Mouse (Mus musculus) CH12.LX (cell line): ENCODE data around the gene Muc4. TPM values are rescaled to one million over a fixed set of nuclear protein-coding genes. Genes with fewer than 3 reads are reported as not detected.

Source experiments
- DNase-seq: peaks from one replicate; pipeline ENCODE4 v3.0.0-alpha.2; 2013; ENCODE audit errors: extremely low read depth
- H3K27ac ChIP-seq: 2 replicates; pipeline ENCODE4 v1.5.1; 2012; ENCODE audit warnings: low read depth, mild to moderate bottlenecking, control low read depth, moderate library complexity; ENCODE audit not compliant: insufficient read depth
- H3K27me3 ChIP-seq: replicated peaks from 2 replicates; pipeline ENCODE3; 2012; ENCODE audit warnings: inconsistent platforms
- H3K36me3 ChIP-seq, 2 experiments: replicated peaks in 1 of 2; 2 replicates each; pipeline versions ENCODE3 to v1.6.1; 2012; ENCODE audit warnings: inconsistent platforms in 1 of 2, low read length in 1 of 2, mild to moderate bottlenecking in 1 of 2, mixed read lengths in 1 of 2, moderate library complexity in 1 of 2; ENCODE audit not compliant: control insufficient read depth in 1 of 2, insufficient read depth in 1 of 2
- H3K4me1 ChIP-seq, 2 experiments: 2 replicates each; pipeline ENCODE4 v1.6.1; 2012; ENCODE audit warnings: inconsistent platforms in 1 of 2, moderate library complexity in 1 of 2; ENCODE audit not compliant: insufficient read depth in 2 of 2, control insufficient read depth in 1 of 2
- H3K4me2 ChIP-seq: 2 replicates; pipeline ENCODE4 v1.6.1; 2012; ENCODE audit warnings: low read depth, mild to moderate bottlenecking, control low read depth; ENCODE audit not compliant: poor library complexity, insufficient read depth, severe bottlenecking
- H3K4me3 ChIP-seq, 3 experiments: fragments of 150-350 bp in 1 of 3; sonication (generic) in 1 of 3; replicated peaks in 1 of 3; 2 replicates each; pipeline versions ENCODE3 to v1.5.1; 2011 to 2012; ENCODE audit warnings: low read depth in 2 of 3, low read length in 2 of 3, mild to moderate bottlenecking in 2 of 3, moderate library complexity in 2 of 3, control low read depth in 1 of 3, improper control_type of control experiment in 1 of 3, inconsistent platforms in 1 of 3, mixed read lengths in 1 of 3; ENCODE audit not compliant: poor library complexity in 1 of 3
- H3K79me2 ChIP-seq: replicated peaks from 2 replicates; pipeline ENCODE4 v1.6.1; 2012; ENCODE audit warnings: mild to moderate bottlenecking, moderate library complexity; ENCODE audit not compliant: control insufficient read depth, poor library complexity, insufficient read depth, severe bottlenecking; ENCODE audit errors: extremely low read depth
- H3K9ac ChIP-seq: 2 replicates; pipeline ENCODE4 v1.6.1; 2012; ENCODE audit warnings: low read depth, mild to moderate bottlenecking, control low read depth, moderate library complexity; ENCODE audit not compliant: insufficient read depth
- H3K9me3 ChIP-seq: replicated peaks from 2 replicates; pipeline ENCODE3; 2012; ENCODE audit warnings: low read length, inconsistent platforms, mixed read lengths
- BHLHE40 ChIP-seq: IDR thresholded peaks from 2 replicates; pipeline ENCODE4 v1.6.1; 2011; ENCODE audit warnings: mild to moderate bottlenecking, low read depth, low read length, improper control_type of control experiment
- CHD1 ChIP-seq: IDR thresholded peaks from 2 replicates; pipeline ENCODE4 v1.6.1; 2012; ENCODE audit warnings: low read depth, low read length, improper control_type of control experiment, inconsistent platforms
- CHD2 ChIP-seq: IDR thresholded peaks from 2 replicates; pipeline ENCODE4 v1.6.1; 2011; ENCODE audit warnings: low read length, improper control_type of control experiment
- CTCF ChIP-seq, 2 experiments: IDR thresholded peaks in 1 of 2; conservative IDR thresholded peaks in 1 of 2; 2 replicates each; pipeline ENCODE4 v1.5.1; 2011 to 2012; ENCODE audit warnings: low read depth in 2 of 2, low read length in 2 of 2, improper control_type of control experiment in 1 of 2, inconsistent platforms in 1 of 2, mild to moderate bottlenecking in 1 of 2, moderate library complexity in 1 of 2
- EP300 ChIP-seq: IDR thresholded peaks from 2 replicates; pipeline ENCODE4 v1.6.1; 2011; ENCODE audit warnings: low read length, improper control_type of control experiment
- ETS1 ChIP-seq: conservative IDR thresholded peaks from 2 replicates; pipeline ENCODE4 v1.6.1; 2012; ENCODE audit warnings: low read depth, mild to moderate bottlenecking, inconsistent platforms, low read length, improper control_type of control experiment, moderate library complexity
- HCFC1 ChIP-seq: IDR thresholded peaks from 2 replicates; pipeline ENCODE4 v1.6.1; 2012; ENCODE audit warnings: low read depth, mild to moderate bottlenecking, inconsistent platforms, low read length, improper control_type of control experiment
- IRF4 ChIP-seq: IDR thresholded peaks from 2 replicates; pipeline ENCODE4 v1.6.1; 2014; ENCODE audit warnings: low read depth, mild to moderate bottlenecking, inconsistent platforms, low read length, improper control_type of control experiment
- JUN ChIP-seq: IDR thresholded peaks from 2 replicates; pipeline ENCODE4 v1.6.1; 2011; ENCODE audit warnings: low read depth, mild to moderate bottlenecking, low read length, improper control_type of control experiment, moderate library complexity; ENCODE audit not compliant: insufficient read depth
- KAT2A ChIP-seq: IDR thresholded peaks from 2 replicates; pipeline ENCODE4 v1.6.1; 2012; ENCODE audit warnings: low read length, improper control_type of control experiment, inconsistent platforms; ENCODE audit not compliant: insufficient replicate concordance
- MAFK ChIP-seq: IDR thresholded peaks from 2 replicates; pipeline ENCODE4 v1.6.1; 2011; ENCODE audit warnings: low read length, improper control_type of control experiment; ENCODE audit not compliant: insufficient replicate concordance
- MAX ChIP-seq: IDR thresholded peaks from 2 replicates; pipeline ENCODE4 v1.6.1; 2011; ENCODE audit warnings: low read length, improper control_type of control experiment
- MEF2A ChIP-seq: IDR thresholded peaks from 2 replicates; pipeline ENCODE4 v1.6.1; 2014; ENCODE audit warnings: low read depth, mild to moderate bottlenecking, inconsistent platforms, low read length, improper control_type of control experiment, borderline replicate concordance
- MXI1 ChIP-seq: IDR thresholded peaks from 2 replicates; pipeline ENCODE4 v1.6.1; 2011; ENCODE audit warnings: mild to moderate bottlenecking, low read depth, low read length, improper control_type of control experiment
- MYC ChIP-seq: IDR thresholded peaks from 2 replicates; pipeline ENCODE4 v1.6.1; 2011; ENCODE audit warnings: low read depth, mild to moderate bottlenecking, improper control_type of control experiment, low read length
- RAD21 ChIP-seq: IDR thresholded peaks from 2 replicates; pipeline ENCODE4 v1.6.1; 2011; ENCODE audit warnings: low read depth, mild to moderate bottlenecking, low read length, improper control_type of control experiment, moderate library complexity
- RCOR1 ChIP-seq: conservative IDR thresholded peaks from 2 replicates; pipeline ENCODE4 v1.6.1; 2012; ENCODE audit warnings: low read depth, mild to moderate bottlenecking, inconsistent platforms, low read length, improper control_type of control experiment
- SIN3A ChIP-seq: IDR thresholded peaks from 2 replicates; pipeline ENCODE4 v1.6.1; 2012; ENCODE audit warnings: low read length, improper control_type of control experiment, inconsistent platforms
- SMC3 ChIP-seq: IDR thresholded peaks from 2 replicates; pipeline ENCODE4 v1.6.1; 2011; ENCODE audit warnings: low read depth, low read length, improper control_type of control experiment
- TBP ChIP-seq: conservative IDR thresholded peaks from 2 replicates; pipeline ENCODE4 v1.6.1; 2011; ENCODE audit warnings: low read depth, low read length, improper control_type of control experiment
- TCF12 ChIP-seq: IDR thresholded peaks from 2 replicates; pipeline ENCODE4 v1.6.1; 2014; ENCODE audit warnings: low read depth, mild to moderate bottlenecking, inconsistent platforms, low read length, improper control_type of control experiment
- USF1 ChIP-seq: IDR thresholded peaks from 2 replicates; pipeline ENCODE4 v1.6.1; 2014; ENCODE audit warnings: low read depth, mild to moderate bottlenecking, inconsistent platforms, low read length, improper control_type of control experiment
- USF2 ChIP-seq: conservative IDR thresholded peaks from 2 replicates; pipeline ENCODE4 v1.6.1; 2011; ENCODE audit warnings: low read depth, low read length, improper control_type of control experiment
- ZC3H11A ChIP-seq: IDR thresholded peaks from 2 replicates; pipeline ENCODE4 v1.6.1; 2012; ENCODE audit warnings: low read depth, mild to moderate bottlenecking, inconsistent platforms, low read length, improper control_type of control experiment
- ZKSCAN1 ChIP-seq: IDR thresholded peaks from 2 replicates; pipeline ENCODE4 v1.6.1; 2012; ENCODE audit warnings: low read depth, inconsistent platforms, low read length, improper control_type of control experiment, borderline replicate concordance
- ZNF384 ChIP-seq: IDR thresholded peaks from 2 replicates; pipeline ENCODE4 v1.6.1; 2012; ENCODE audit warnings: low read depth, low read length, improper control_type of control experiment, inconsistent platforms
- dilution Hi-C: fragments of 300-500 bp; cut with MboI; formaldehyde crosslinking; loops from 2 replicates; pipeline ENCODE4 v1.14.3; 2020; ENCODE audit warnings: low sequenced_read_pairs; ENCODE audit not compliant: extremely low pct_unique_long_range_greater_than_20kb, extremely low pct_ligation_motif_present
- in situ Hi-C: fragments of 300-500 bp; cut with MboI; formaldehyde crosslinking; loops from 3 replicates; pipeline ENCODE4 v1.14.3; 2019; ENCODE audit warnings: low sequenced_read_pairs, low pct_ligation_motif_present, low pct_unique_long_range_greater_than_20kb, mixed read lengths
- polyA plus RNA-seq: library from polyadenylated mRNA; unstranded; fragments of >175 nt; gene quantifications from 2 replicates; pipeline ENCODE4 v1.2.1, GENCODE M21; 2012; ENCODE audit warnings: low read depth; ENCODE audit not compliant: insufficient read length
- total RNA-seq, 2 experiments: library from RNA; depleted of rRNA; stranded (reverse); fragments of 300-350 nt in 1 of 2; fragments of >200 nt in 1 of 2; gene quantifications; 2 replicates each; pipeline ENCODE4 v1.2.3; 2012 to 2014

Muc4 gene
- total and polyA plus RNA-seq, 3 experiments = 0.09 to 0.51 (median 0.34) TPM

DNA sequence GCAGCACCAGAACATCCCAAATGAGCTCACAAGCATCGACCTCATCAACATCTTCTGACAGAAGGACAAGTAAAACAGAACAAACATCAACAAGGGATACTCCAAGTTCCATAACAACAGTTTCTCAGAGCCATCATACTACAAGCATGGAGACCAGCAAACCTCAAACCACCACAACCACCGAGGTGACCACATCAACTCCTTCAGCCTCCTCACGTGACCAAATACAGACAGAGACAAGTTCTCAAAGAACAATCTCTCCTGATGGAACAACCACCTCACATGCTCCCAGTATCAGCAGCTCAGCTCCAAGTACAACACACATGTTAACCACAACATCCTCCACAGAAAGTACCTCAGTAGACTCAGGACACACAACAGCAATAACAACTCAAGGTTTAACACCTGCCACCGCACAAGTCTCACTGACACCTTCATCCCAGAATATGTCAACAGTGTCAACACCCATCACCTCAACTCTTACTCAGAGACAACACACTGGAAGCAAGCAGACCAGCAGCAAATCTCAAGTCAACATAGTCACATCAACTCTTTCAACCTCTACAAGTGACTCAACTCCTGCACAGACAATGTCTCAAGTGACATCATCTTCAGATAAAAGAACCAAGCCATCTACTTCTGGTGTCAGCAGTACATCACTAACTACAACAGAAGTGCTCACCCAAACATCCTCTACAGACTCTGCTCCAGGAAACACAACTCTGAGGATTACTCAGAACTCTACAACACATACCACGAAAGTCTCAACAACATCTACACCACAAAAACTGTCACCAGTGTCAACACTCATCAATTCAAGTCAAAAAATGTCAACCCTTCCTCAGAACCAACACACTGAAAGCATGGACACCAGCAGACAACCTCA, 14.8 kb downstream of the Muc4 start:
- H3K4me1 ChIP-seq = 0 out of 4 replicates have a peak, but pooled peaks cover 0 to 3% of the 10 kb centered on the region in 2 experiments
- in situ Hi-C loops (no loop called here), dilution Hi-C loops (no loop called here)
- no peak overlapping the region for H3K4me3 ChIP-seq
- H3K9me3 ChIP-seq = no peaks in the 10 kb centered on the region
- TF ChIP-seq USF2 (0 out of 2 replicates have a peak, but pooled peaks have one; percentile 8), BHLHE40 (peak; percentile 59), RCOR1 (no peak)
- H3K4me2 ChIP-seq = no peak overlapping the region
- no peak overlapping the region for H3K27ac ChIP-seq
- no peak overlapping the region for H3K9ac ChIP-seq
- H3K79me2 ChIP-seq = no peaks in the 10 kb centered on the region
- no peaks in the 10 kb centered on the region for H3K36me3 ChIP-seq
- no peak for DNase-seq
- H3K27me3 ChIP-seq = no peaks in the 10 kb centered on the region

DNA sequence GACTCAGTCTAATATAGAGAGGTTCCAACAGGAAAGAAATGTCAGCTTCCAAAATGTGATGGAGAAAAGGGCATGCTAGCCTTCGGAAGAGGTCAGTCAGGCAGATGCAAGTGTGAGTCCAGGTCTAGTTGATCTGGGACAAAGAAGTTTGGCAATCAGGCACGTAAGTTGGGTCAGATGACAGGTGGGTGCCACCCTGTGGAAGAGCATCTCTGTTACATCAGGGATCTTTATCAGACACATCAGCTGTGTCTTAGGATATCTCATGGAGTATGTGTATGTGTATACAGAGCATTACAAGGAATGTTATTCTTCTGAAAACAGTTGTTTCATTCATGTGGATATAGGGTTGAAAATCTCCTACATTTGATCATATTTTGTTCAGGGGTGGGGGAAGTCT, 28.9 kb downstream of the Muc4 start:
- Histone ChIP-seq H3K36me3 (no peaks in the 10 kb centered on the region), H3K4me2 (no peak overlapping the region), H3K27ac (no peak overlapping the region), H3K9ac (no peak overlapping the region)
- no peak for DNase-seq
- peak; percentile 47 for TF ChIP-seq RAD21
- TF ChIP-seq SMC3 = peak; percentile 61
- TF ChIP-seq USF1 = no peak
- TF ChIP-seq EP300 = no peak
- no peak for TF ChIP-seq MXI1
- TF ChIP-seq ZNF384 = no peak
- TF ChIP-seq CTCF (conservative IDR thresholded peaks at IDR 0.05 in 1 of 2, IDR thresholded peaks at IDR 0.05 in 1 of 2; ENCODE audit: low read depth in 2 of 2, low read length in 2 of 2) = peak in 1 of 2 experiments; percentile 58; a peak in 2 of 4 replicates
- no peak for TF ChIP-seq BHLHE40
- TF ChIP-seq RCOR1 = no peak
- TF ChIP-seq ZKSCAN1 = no peak
- TF ChIP-seq HCFC1 = no peak
- TF ChIP-seq JUN = no peak
- TF ChIP-seq MAX = no peak
- no peak for TF ChIP-seq TCF12
- no peak for TF ChIP-seq TBP
- TF ChIP-seq ZC3H11A = no peak
- no peak for TF ChIP-seq USF2
- TF ChIP-seq CHD1 = no peak
- TF ChIP-seq ETS1 = no peak
- no peak for TF ChIP-seq MEF2A
- no peak for TF ChIP-seq CHD2
- TF ChIP-seq MAFK = no peak
- TF ChIP-seq IRF4 = no peak
- no peak for TF ChIP-seq MYC
- TF ChIP-seq KAT2A = no peak
- no peak for TF ChIP-seq SIN3A
- TF ChIP-seq, all 38 proteins: peak for 3
- dilution Hi-C loops = no loop called here
- peaks cover 6% of the 10 kb centered on the region for H3K27me3 ChIP-seq
- in situ Hi-C loops = loop anchor here (5.0 kb wide), 1 partner anchor 33 kb away; the partner anchor contains the start of gene Muc20
- H3K4me1 ChIP-seq = 0 out of 4 replicates have a peak, but pooled peaks cover 2 to 3% of the 10 kb centered on the region in 2 experiments
- no peaks in the 10 kb centered on the region for H3K79me2 ChIP-seq
- no peak overlapping the region for H3K4me3 ChIP-seq
- H3K9me3 ChIP-seq = peaks cover 3% of the 10 kb centered on the region
